Mouse (Mus musculus) retina, postnatal 7 days (tissue): ENCODE measurements around the gene Rbks.
"Not testable (repeated sequence)": the region's sequence is repeated elsewhere in the genome, so short reads cannot be mapped to it uniquely, and the experiment has no call there.

Source experiments
- DNase-seq: peaks from one replicate; pipeline ENCODE4 v3.0.0-alpha.2; 2012; ENCODE audit warnings: low read depth, low spot score

Gene Rbks

GRCm38 (mm10) chr5:31627562-31628526 is 69.6 kb downstream of the Rbks start:
- no peak for DNase-seq

DNA sequence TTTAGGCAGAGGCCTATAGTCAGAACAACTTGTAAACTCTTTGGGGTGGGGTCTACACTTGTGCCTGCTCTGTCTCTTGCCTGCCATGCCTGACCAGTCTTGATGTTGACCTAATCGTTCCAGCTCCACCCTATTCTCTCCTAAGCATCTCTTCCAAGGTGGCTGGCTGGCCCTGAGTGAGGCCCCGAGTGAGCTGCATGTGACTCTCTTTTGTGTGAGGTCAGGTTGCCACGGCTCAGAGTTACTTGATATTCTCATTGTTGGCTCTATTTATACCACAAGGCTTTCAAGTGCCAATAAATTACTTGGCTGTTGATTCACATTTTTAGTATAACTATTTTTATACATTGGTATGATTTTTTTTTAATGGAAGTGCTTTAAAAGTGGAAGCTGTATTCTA is 70.3 kb downstream of the Rbks start:
- no peak for DNase-seq

DNA sequence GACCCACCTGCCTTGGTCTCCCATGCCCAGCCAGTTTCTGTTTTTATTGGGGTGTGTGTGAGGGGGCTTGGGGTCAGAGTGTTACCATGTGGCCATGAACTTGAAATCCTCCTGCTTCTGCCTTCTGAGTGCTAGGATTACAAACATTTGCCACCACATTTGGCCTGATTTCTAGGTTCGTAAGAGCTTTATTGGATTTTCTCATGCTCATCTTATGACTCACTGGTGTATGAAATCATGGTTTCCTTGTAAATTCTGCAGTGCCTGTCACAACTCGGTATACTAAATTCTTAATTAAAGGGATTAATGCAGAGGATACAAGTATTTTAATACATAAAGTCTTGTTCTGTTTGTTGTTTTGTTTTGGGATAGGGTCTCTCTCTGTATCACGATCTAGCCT is 77.1 kb downstream of the Rbks start:
- no peak for DNase-seq

GRCm38 (mm10) chr5:31614339-31615025 is 82.9 kb downstream of the Rbks start:
- DNase-seq = no peak

GRCm38 (mm10) chr5:31613852-31614286 is 83.6 kb downstream of the Rbks start:
- DNase-seq = peak; percentile 79

DNA sequence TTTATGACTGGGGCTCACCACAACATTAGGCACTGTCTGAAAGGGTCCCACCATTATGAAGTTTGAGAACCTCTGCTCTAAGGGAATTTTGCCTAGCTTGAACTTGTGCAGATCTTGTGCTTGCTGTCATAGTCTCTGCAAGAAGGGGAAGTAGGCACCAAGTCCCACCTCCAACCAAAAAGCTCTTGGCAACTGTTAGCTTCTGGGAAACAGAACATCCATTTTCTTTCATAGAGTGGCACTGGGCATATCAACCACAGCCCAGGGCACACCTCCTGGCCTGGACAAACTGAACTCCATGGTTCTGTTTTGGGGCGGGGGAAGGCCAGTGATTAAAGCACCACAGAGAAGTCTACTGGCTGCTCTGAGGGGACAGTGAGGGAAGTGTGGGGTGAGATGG is 86.2 kb downstream of the Rbks start:
- no peak for DNase-seq

GRCm38 (mm10) chr5:31610376-31611086 is 86.9 kb downstream of the Rbks start:
- DNase-seq = no peak

- no peak for DNase-seq
These were observed 91.3 kb downstream of the Rbks start for GRCm38 (mm10) chr5:31606151-31606550.

- DNase-seq = no peak
These were observed 93.7 kb downstream of the Rbks start for GRCm38 (mm10) chr5:31603766-31604165.

DNA sequence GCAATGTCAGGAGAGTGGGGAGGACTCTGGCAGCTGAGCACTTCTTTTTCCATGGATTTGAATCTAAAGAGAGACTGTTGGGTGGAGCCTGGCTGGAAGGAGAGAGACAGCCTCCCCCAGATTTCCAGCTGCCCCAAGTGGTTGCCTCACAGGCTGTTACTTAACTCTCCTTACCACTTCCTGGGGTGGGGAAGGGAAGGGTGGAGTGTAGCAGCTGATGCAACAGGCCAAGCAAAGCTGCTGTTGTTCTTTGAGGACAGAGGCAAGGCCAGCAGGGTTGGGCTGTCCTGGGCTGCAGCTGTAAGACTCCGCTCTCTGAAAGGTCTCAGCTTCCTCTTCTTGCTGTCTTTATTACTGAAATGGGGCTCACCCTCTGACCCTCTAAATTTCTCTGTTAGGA is 95.0 kb downstream of the Rbks start:
- DNase-seq = no peak

GRCm38 (mm10) chr5:31601162-31601722 is 96.2 kb downstream of the Rbks start:
- DNase-seq = no peak

DNA sequence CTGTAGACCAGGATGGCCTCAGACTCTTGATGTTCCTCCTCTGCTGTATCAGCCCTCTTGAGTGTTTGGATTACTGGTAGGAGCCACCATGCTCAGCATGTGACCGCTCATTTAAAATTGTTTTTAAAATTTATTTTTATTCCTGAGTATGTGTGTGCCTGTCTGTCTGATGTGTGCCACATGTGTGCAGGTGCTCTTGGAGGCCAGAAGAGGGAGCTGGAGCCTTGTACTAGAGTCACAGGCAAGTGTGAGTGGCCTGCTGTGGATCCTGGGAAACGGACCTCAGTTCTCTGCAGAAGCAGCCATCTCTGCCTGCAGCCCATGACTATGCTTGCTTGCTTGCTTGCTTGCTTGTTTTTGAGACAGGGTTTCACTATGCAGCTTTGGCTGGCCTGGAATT is 98.3 kb downstream of the Rbks start:
- DNase-seq = no peak

DNA sequence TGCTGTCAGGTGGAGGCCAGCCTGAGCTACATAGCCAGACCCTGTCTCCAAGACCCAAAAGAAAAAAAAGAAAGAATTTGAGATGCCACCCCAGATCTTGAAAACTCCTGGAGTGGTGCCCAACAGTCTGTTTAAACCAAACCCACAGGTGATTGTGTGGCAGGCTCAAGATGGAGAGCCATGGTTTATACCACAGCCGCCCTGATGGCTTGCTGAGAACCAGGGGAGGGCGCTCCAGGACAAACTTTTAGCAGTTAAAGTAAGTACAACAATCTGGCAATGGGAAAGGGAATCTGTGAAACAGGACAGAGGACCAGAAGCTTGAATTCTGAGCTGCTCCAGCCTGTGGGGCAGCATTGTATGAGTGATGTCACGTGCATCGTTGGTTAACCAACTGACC is 98.8 kb downstream of the Rbks start:
- no peak for DNase-seq

- no peak for DNase-seq
These were observed 99.3 kb downstream of the Rbks start for GRCm38 (mm10) chr5:31598121-31598520.

DNA sequence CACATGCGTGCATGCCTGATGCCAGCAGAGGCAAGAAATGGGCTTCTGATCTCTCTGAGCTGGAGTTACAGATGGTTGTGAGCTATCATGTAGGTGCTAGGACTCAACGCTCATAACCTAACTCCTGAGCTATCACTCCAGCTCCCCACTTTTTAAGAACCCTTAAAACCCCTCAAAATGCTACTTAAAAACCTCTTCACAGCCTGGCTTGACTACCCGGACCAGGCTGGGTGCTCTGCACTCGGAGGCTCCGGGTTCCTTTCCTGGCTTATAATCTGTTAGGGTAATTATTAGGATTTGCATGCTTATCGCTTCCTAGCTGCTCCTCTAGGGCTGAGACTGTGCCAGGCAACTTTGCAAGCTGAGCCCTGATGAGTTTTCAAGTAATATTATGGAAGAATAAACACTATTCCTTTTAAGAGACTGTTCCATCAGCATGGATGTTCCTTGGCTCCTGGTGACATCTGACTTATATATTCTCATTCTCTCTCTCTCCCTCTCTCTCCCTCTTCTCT is 99.9 kb downstream of the Rbks start:
- no peak for DNase-seq

DNA sequence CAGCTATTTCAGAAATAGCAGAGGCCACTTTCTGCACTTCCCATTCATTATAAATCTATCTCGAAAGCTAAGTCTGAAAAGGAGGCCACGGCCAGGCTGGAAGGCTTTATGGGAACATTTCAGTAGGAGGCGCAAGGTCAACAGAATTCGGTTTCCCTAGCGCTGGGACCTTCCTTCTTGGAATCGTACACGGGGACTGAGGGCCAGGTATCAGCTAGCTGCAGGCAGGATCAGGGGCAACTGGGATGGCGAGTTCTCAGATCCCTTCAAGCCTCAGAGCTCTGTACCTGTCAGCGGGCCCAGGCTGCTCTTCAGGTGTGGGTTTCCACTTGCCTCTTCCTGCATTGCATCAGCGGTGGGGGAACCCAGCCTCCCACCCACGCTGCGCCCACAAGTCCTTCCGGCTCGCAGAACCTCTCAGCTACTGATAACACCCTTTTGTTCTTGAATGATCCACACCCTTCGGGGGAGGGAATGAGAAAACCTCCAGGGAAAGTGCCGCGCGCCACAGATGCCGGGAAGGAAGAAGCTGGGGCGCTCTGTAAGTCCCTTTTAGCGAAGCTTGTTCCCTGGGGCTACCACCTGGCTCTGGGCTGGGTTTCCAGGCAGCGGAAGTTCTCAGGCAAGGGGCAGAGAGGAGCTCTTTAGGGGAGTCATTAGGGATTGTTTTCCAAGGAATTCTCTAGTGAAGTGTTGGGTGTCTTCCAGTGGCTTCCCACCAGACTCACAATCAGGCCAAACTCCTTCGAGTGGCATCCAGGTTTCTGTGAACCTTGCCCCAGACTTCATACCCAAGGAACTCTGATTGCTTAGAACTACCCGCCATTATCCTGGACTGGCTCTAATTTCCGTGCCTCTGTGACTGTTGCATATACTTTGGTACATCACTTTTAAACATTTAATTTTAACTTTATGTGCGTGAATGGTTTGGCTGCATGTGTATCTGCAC is 100.7 kb downstream of the Rbks start, which contains the start of gene Mrpl33:
Gene Mrpl33 (plus strand): TSS at position 455 of the 949 bp plus-strand sequence.
- DNase-seq = no peak

- no peak for DNase-seq
These were observed 101.6 kb downstream of the Rbks start for GRCm38 (mm10) chr5:31595868-31596267.

- no peak for DNase-seq
These were observed 106.3 kb downstream of the Rbks start for GRCm38 (mm10) chr5:31591122-31591521.

- DNase-seq = no peak
These were observed 107.6 kb downstream of the Rbks start for GRCm38 (mm10) chr5:31589711-31590319.

DNA sequence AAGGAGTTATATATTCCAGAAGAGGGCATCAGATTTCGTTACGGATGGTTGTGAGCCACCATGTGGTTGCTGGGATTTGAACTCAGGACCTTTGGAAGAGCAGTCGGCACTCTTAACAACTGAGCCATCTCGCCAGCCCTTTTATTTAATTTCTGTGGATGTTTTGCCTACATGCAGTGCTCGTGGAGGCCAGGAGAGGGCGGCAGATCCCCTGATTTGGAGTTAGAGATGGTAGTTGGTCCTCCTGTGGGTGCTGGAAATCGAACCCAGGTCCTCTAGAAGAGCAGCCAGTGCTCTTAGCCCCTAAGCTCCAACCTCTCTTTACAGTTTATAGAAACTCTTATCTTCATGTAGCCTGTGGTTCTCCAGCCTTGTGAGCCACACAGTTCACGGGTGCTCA is 108.8 kb downstream of the Rbks start:
- DNase-seq = not testable (repeated sequence)
